Mouse (Mus musculus) spleen, adult 2 months (tissue): ENCODE results near the gene Phlpp1.

Experiments
- CTCF ChIP-seq: fragments of 200-500 bp; IDR thresholded peaks from 2 replicates; pipeline ENCODE4 v1.5.1; 2011; ENCODE audit warnings: mild to moderate bottlenecking, inconsistent platforms; ENCODE audit not compliant: insufficient read depth, insufficient read length, insufficient replicate concordance; ENCODE audit errors: extremely low read depth
- POLR2A ChIP-seq: fragments of 200-500 bp; IDR thresholded peaks from 2 replicates; pipeline ENCODE4 v1.6.1; 2011; ENCODE audit warnings: low read depth, low read length, inconsistent platforms

DNA sequence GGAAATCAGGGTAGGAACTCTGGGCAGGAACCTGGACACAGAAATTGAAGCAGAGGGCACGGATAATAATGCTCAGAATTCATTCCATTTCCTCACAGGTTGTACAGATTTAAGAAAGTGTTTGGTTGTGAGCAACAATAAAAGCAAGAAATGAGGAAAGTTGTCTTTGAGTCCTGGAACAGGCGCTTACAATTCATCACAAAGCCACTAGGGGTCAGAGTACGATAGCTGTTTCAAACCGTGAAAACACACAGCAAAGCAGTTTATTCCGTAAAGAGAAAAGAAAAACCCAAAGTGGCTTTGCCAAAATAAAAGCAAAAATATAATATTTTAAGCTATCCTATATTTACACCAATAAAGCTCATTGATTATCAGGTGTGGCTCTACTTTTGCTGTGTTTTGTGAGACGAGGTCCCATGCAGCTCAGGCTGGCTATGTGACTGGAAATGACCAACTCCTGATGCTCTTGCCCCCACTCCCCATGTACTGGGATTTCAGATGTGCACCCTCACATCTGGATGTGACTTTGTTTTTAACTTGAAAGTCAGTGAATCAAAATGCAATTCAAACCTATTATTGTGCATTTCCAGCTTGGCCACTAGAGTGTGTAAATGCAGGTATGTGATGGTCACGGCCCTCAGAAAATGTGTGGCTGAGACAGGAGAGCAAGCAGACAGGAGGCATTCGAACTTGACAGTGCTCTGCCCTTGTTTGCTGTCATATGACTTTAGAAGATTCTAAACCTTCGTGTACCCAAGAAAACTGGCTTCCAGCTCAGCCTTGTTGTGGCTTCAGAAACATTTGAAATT lies 253.8 kb downstream of the Phlpp1 start:
- TF ChIP-seq CTCF (peak; percentile 27; the same call in 1 of the 2 replicates), POLR2A (no peak)
